Mouse (Mus musculus): ENCODE measurements at regions not wholly inside any gene's neighbourhood (a gene's known extent, or its start where the extent isn't known, plus 50 kb on each side); places are given as distances from the start of the nearest gene placed in this dataset.

GRCm38 (mm10) chr7:138472891-138473455 lies 75.4 kb upstream of the Tcerg1l start:
- TF ChIP-seq CTCF (IDR thresholded peaks at IDR 0.05; ENCODE audit: low read depth) (no peak), EP300 (IDR thresholded peaks at IDR 0.05; ENCODE audit: low read depth) (no peak)

Data from heart, postnatal 0 days (tissue).